Mouse (Mus musculus): Measurements from ENCODE around the gene Cdc42se1.

DNA sequence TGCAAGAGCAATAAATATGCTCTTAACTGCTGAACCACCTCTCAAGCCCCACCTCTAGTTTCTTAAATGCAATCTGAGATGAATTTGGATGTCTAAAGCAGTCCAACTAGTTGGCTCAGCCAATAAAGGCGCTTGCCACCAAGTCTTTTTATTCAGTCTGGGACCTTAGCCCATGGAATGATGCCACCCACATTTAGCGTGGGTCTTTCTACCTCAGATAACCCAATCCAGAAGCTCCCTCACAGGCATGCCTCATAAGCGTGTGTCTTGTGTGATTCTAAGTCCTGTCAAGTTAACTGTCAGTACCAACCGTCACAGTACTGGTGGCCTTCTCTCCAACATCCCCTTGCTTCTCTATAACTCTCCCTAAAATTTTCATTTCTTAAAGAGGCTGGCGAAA lies 49.6 kb upstream of the Cdc42se1 start:
- no peak for TF ChIP-seq CTCF (IDR thresholded peaks at IDR 0.05; ENCODE audit: extremely low read depth, insufficient read depth, low read length)
- no peak for TF ChIP-seq POLR2A (IDR thresholded peaks at IDR 0.05; ENCODE audit: extremely low read depth, insufficient read depth, low read length)
